Mouse (Mus musculus) MEL (cell line): ENCODE measurements around the gene Trpm2.

Source experiments
- CTCF ChIP-seq, 3 experiments: IDR thresholded peaks in 2 of 3; conservative IDR thresholded peaks in 1 of 3; 2 replicates each; pipeline ENCODE4 v1.5.1; 2011 to 2012; ENCODE audit warnings: low read length in 3 of 3, low read depth in 2 of 3, mild to moderate bottlenecking in 2 of 3, improper control_type of control experiment in 1 of 3, inconsistent platforms in 1 of 3, mixed read lengths in 1 of 3, moderate library complexity in 1 of 3; ENCODE audit not compliant: control insufficient read depth in 1 of 3, insufficient read depth in 1 of 3, poor library complexity in 1 of 3, severe bottlenecking in 1 of 3
- GATA1 ChIP-seq: IDR thresholded peaks from 2 replicates; pipeline ENCODE4 v1.6.1; 2011; ENCODE audit warnings: low read depth, low read length, improper control_type of control experiment
- MAX ChIP-seq: IDR thresholded peaks from 2 replicates; pipeline ENCODE4 v1.6.1; 2011; ENCODE audit warnings: low read length, improper control_type of control experiment
- MYC ChIP-seq: IDR thresholded peaks from 2 replicates; pipeline ENCODE4 v1.6.1; 2011; ENCODE audit warnings: low read depth, mild to moderate bottlenecking, low read length, improper control_type of control experiment, moderate library complexity

DNA sequence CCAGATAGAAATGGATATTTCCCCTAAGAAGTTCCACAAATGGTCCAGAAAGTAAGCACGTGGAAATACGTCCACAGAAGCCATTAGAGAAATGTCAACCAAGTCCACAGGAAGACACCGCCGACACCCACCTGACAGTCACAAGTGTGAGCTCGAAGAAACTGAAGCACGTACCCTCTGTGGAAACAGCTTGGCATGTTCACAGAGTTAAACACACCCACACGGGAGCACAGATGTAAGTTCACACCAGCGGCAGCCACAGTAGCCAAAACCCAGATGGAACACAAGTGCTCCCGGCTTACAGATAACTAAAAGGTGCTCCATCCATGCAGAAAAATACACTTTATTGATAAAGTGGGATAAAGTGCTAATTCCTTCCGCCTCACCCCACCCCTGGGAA lies 43.0 kb downstream of the Trpm2 start:
- TF ChIP-seq MYC (no peak), GATA1 (no peak), CTCF (IDR thresholded peaks at IDR 0.05 in 2 of 3, conservative IDR thresholded peaks at IDR 0.05 in 1 of 3; ENCODE audit: control insufficient read depth in 1 of 3, insufficient read depth in 1 of 3, low read depth in 2 of 3, low read length in 3 of 3, poor library complexity in 1 of 3, severe bottlenecking in 1 of 3) (no peak), MAX (no peak)
